Mouse (Mus musculus) cerebellum, adult 2 months (tissue): Measurements from ENCODE around the gene Stx2. TPM values are rescaled to one million over a fixed set of nuclear protein-coding genes. Genes with fewer than 3 reads are reported as not detected.
"Not testable (repeated sequence)": the region's sequence is repeated elsewhere in the genome, so short reads cannot be mapped to it uniquely, and the experiment has no call there.

Source experiments
- DNase-seq, 2 experiments: peaks; one replicate each; pipeline ENCODE4 v3.0.0; 2021
- H3K27ac ChIP-seq: fragments of 200-500 bp; 2 replicates; pipeline ENCODE4 v1.5.1; 2012; ENCODE audit warnings: low read length, control low read depth, inconsistent platforms; ENCODE audit not compliant: insufficient read depth
- H3K27me3 ChIP-seq: fragments of 200-500 bp; 2 replicates; pipeline ENCODE4 v1.6.1; 2012; ENCODE audit warnings: inconsistent platforms, mild to moderate bottlenecking, low read length, moderate library complexity; ENCODE audit not compliant: control insufficient read depth, insufficient read depth
- H3K4me1 ChIP-seq: fragments of 200-500 bp; 2 replicates; pipeline ENCODE4 v1.6.1; 2011; ENCODE audit warnings: low read length; ENCODE audit not compliant: control insufficient read depth, insufficient read depth
- H3K4me3 ChIP-seq: fragments of 200-500 bp; replicated peaks from 2 replicates; pipeline ENCODE3; 2011; ENCODE audit warnings: mild to moderate bottlenecking, low read depth, low read length, control low read depth; ENCODE audit not compliant: insufficient read depth
- CTCF ChIP-seq: fragments of 200-500 bp; IDR thresholded peaks from 2 replicates; pipeline ENCODE4 v1.5.1; 2011; ENCODE audit warnings: low read depth, mild to moderate bottlenecking, control low read depth, low read length, moderate library complexity, borderline replicate concordance; ENCODE audit not compliant: insufficient read depth
- POLR2A ChIP-seq: fragments of 200-500 bp; IDR thresholded peaks from 2 replicates; pipeline ENCODE4 v1.6.1; 2011; ENCODE audit warnings: low read length, control low read depth, borderline replicate concordance; ENCODE audit not compliant: insufficient read depth
- WGBS: fragments of 180-500 bp; shearing (Covaris S2); methylation state at CpG from one replicate; pipeline ENCODE4 v1.1.7; 2018; 5-methylcytosine and 5-hydroxymethylcytosine counted together
- polyA plus RNA-seq: library from polyadenylated mRNA; depleted of rRNA; stranded (reverse); fragments of >200 nt; gene quantifications from 2 replicates; pipeline ENCODE4 v1.2.3, GENCODE M21; 2012

Stx2 gene
- polyA plus RNA-seq, 1 experiment, result 21.8 TPM

GRCm38 (mm10) chr5:128985946-128986345, 22.4 kb downstream of the Stx2 start:
- Histone ChIP-seq H3K4me3 (no peak overlapping the region), H3K4me1 (0 out of 2 replicates have a peak, but pooled peaks cover 3% of the 10 kb centered on the region), H3K27me3 (no peaks in the 10 kb centered on the region), H3K27ac (no peak overlapping the region)
- DNase-seq, result no peak
- WGBS, result 94% methylated on average over 13 of the region's 13 CpGs
- no peak for TF ChIP-seq CTCF
- TF ChIP-seq POLR2A, result no peak

DNA sequence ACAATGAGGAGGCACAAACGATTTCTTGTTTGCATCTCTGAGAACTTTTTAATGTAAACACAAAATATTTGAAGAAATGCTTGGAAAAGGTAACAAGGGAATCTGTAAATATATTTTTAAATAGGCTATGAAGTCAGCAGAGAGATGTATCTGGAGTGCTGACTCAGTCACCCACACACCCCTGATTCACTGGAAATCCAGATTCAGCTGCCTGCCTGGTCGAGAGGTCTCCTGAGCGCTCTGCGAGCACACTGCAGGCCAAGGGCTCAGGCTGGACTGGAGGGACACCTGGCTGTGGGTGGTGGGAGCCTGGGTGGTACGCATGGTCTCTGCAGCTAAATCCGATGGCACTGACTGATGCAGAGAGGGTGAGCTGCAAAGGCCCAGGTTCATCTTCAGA, 23.8 kb downstream of the Stx2 start:
- no peak overlapping the region for H3K27ac ChIP-seq
- H3K27me3 ChIP-seq, result peaks cover 1% of the 10 kb centered on the region; the same call in 1 of the 2 replicates
- TF ChIP-seq POLR2A (no peak), CTCF (no peak)
- no peak for DNase-seq
- 97% methylated on average over 6 of the region's 6 CpGs for WGBS
- H3K4me3 ChIP-seq, result no peak overlapping the region
- 0 out of 2 replicates have a peak, but pooled peaks cover 3% of the 10 kb centered on the region for H3K4me1 ChIP-seq

GRCm38 (mm10) chr5:128981607-128982006, 26.8 kb downstream of the Stx2 start:
- WGBS, result 20% methylated on average over 12 of the region's 12 CpGs
- TF ChIP-seq CTCF (peak; percentile 89), POLR2A (no peak)
- peak; percentile 45 to 68 for DNase-seq

DNA sequence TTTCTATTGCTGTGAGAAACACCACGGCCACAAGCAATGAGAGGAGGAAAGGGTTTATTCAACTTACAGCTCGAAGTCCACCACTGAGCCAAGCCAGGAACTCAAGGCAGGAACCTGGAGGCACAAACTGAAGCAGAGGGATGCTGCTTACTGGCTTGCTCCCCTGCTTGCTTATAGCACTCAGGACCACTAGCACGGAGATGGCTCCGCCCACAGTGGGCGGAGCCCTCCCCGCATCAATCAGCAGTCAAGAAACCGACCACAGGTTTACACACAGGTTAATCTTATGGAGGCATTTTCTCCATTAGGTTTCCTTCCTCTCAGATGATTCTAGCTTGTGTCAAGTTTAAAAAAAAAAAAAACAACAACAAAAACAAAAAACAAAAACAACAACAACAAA, 27.5 kb downstream of the Stx2 start:
- H3K27ac ChIP-seq, result no peak overlapping the region
- H3K4me1 ChIP-seq, result no peaks in the 10 kb centered on the region
- 74% methylated on average over 7 of the region's 7 CpGs for WGBS
- TF ChIP-seq POLR2A, result no peak
- TF ChIP-seq CTCF, result no peak
- no peak overlapping the region for H3K4me3 ChIP-seq
- no peak for DNase-seq
- peaks cover 1% of the 10 kb centered on the region; the same call in 1 of the 2 replicates for H3K27me3 ChIP-seq

More at GRCm38 (mm10) chr5:128981607-128982006, 26.8 kb downstream of the Stx2 start:
- H3K27ac ChIP-seq, result no peak overlapping the region
- no peak overlapping the region for H3K4me3 ChIP-seq
- H3K27me3 ChIP-seq, result peaks cover 1% of the 10 kb centered on the region; the same call in 1 of the 2 replicates
- H3K4me1 ChIP-seq, result no peaks in the 10 kb centered on the region

DNA sequence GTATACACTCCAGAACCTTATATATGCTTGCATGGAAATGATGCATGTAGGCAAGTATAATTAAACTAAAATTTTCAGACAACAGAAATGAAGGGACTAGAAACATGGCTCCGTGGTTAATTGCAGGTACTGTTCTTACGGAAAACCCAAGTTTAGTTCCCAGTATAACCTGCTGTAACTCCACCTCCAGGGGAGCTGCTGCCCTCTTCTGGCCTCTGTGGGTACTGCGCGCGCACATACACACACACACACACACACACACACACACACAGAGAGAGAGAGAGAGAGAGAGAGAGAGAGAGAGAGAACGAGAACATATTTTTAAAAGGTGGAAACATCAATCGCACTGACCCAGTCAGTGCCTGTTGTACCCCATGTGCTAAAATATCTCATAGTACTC, 29.4 kb downstream of the Stx2 start:
- 99% methylated on average over 7 of the region's 7 CpGs for WGBS
- no peak for DNase-seq
- no peaks in the 10 kb centered on the region for H3K4me1 ChIP-seq
- no peak overlapping the region for H3K27ac ChIP-seq
- H3K27me3 ChIP-seq, result peaks cover 1% of the 10 kb centered on the region; the same call in 1 of the 2 replicates
- no peak overlapping the region for H3K4me3 ChIP-seq
- TF ChIP-seq CTCF (no peak), POLR2A (no peak)

- not testable (repeated sequence) for H3K4me1 ChIP-seq, H3K27me3 ChIP-seq, H3K4me3 ChIP-seq, DNase-seq, H3K27ac ChIP-seq
- WGBS, result 88% methylated on average over 1 of the region's 1 CpGs
Observed at GRCm38 (mm10) chr5:128977466-128977865, 30.9 kb downstream of the Stx2 start.

DNA sequence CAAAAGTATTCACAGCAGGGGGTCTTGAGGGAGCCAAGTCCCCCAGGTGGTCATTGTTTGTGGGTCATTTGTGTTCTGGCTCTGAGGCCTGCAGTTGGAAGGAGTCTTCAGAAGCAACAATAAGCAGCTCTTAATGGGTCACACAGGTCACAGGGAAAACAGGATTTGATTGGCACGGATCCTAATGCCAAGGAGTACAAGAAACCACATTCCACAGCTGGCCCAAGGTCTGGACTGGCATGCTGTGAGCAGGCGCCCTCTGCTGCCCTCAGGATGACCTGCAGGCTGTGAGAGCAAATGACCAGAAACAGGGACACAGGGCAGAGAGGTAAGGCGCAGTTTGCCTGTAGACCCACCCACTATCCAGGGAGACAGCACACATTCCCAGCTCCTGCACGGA, 32.1 kb downstream of the Stx2 start:
- no peak for DNase-seq
- H3K4me3 ChIP-seq, result no peak overlapping the region
- H3K27ac ChIP-seq, result no peak overlapping the region
- WGBS, result 12% methylated on average over 4 of the region's 4 CpGs
- H3K4me1 ChIP-seq, result no peaks in the 10 kb centered on the region; the same call in 1 of the 2 replicates
- peaks cover 1% of the 10 kb centered on the region; the same call in 1 of the 2 replicates for H3K27me3 ChIP-seq
- TF ChIP-seq POLR2A (no peak), CTCF (0 out of 2 replicates have a peak, but pooled peaks have one; percentile 15)

DNA sequence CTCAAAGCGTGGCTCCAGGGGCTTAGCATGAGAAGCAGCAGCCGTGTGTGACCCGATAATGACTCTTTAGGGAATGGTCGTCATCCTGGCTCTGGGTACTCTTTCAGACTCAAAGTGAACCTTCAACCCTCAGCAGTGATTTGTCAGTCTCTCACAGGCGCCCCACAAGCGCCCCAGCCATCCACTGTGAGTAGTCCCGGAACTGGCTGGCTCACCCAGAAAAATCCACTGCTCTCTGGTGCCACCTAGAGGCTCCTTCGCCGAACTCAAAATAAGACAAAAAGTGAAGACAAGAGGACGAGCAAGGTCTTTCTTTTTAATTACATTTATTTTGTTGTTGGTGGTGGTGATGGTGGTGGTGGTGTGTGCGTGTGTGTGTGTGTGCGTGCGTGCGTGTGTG, 37.1 kb downstream of the Stx2 start:
- H3K4me1 ChIP-seq, result no peaks in the 10 kb centered on the region; the same call in 1 of the 2 replicates
- TF ChIP-seq CTCF (peak; percentile 59; the same call in 1 of the 2 replicates), POLR2A (no peak)
- peak; percentile 35 to 62 for DNase-seq
- H3K4me3 ChIP-seq, result no peak overlapping the region
- no peak overlapping the region for H3K27ac ChIP-seq
- H3K27me3 ChIP-seq, result no peaks in the 10 kb centered on the region; the same call in 1 of the 2 replicates
- WGBS, result 10% methylated on average over 14 of the region's 14 CpGs
